Mouse (Mus musculus) heart, embryonic 11.5 days (tissue): ENCODE measurements around the gene Mark4. TPM values are rescaled to one million over a fixed set of nuclear protein-coding genes. Genes with fewer than 3 reads are reported as not detected.

ENCODE experiments used
- ATAC-seq: fragments of 200-750 bp; cut with Nextera tagmentation; replicated peaks from 2 replicates; pipeline ENCODE4 v1.8.0; 2017; ENCODE audit warnings: moderate library complexity; ENCODE audit not compliant: insufficient number of reproducible peaks, low FRiP score, low TSS enrichment
- H3K27ac ChIP-seq: fragments of 300-500 bp; sonication (generic); 2 replicates; pipeline ENCODE4 v1.5.1; 2014; ENCODE audit warnings: mild to moderate bottlenecking, low read depth, low read length
- H3K27me3 ChIP-seq: fragments of 300-500 bp; sonication (generic); 2 replicates; pipeline ENCODE4 v1.6.1; 2014; ENCODE audit warnings: mild to moderate bottlenecking, low read length, mixed read lengths; ENCODE audit not compliant: control insufficient read depth, insufficient read depth
- H3K36me3 ChIP-seq: fragments of 300-500 bp; sonication (generic); 2 replicates; pipeline ENCODE4 v1.6.1; 2014; ENCODE audit warnings: mild to moderate bottlenecking, low read length, moderate library complexity, mixed read lengths; ENCODE audit not compliant: control insufficient read depth, insufficient read depth
- H3K4me1 ChIP-seq: fragments of 300-500 bp; sonication (generic); 2 replicates; pipeline ENCODE4 v1.6.1; 2014; ENCODE audit warnings: low read length; ENCODE audit not compliant: control insufficient read depth, insufficient read depth
- H3K4me2 ChIP-seq: fragments of 300-500 bp; sonication (generic); 2 replicates; pipeline ENCODE4 v1.6.1; 2014; ENCODE audit warnings: mild to moderate bottlenecking, moderate library complexity
- H3K4me3 ChIP-seq: fragments of 300-500 bp; sonication (generic); 2 replicates; pipeline ENCODE4 v1.5.1; 2014; ENCODE audit warnings: low read depth, low read length
- H3K9ac ChIP-seq: fragments of 300-500 bp; sonication (generic); 2 replicates; pipeline ENCODE4 v1.6.1; 2014; ENCODE audit warnings: mild to moderate bottlenecking, low read depth, low read length, moderate library complexity
- H3K9me3 ChIP-seq: fragments of 300-500 bp; sonication (generic); replicated peaks from 2 replicates; pipeline ENCODE4 v1.6.1; 2016; ENCODE audit warnings: low read length; ENCODE audit not compliant: control insufficient read depth
- whole genome bisulfite sequencing: fragments of 180-500 bp; shearing (Covaris S2); extraction: QIAGEN DNeasy Blood & Tissue Kit; methylation state at CpG from one replicate; pipeline ENCODE4 v1.1.7; 2014; ENCODE audit not compliant: insufficient replicate concordance; 5-methylcytosine and 5-hydroxymethylcytosine counted together
- polyA plus RNA-seq: library from polyadenylated mRNA; unstranded; fragments of >200 nt; fragmentation: Nextera tagmentation; extraction: Ambion mirVana; gene quantifications from 2 replicates; pipeline ENCODE4 v1.2.1, GENCODE M21; 2014

The Mark4 gene
- polyA plus RNA-seq, 1 experiment from 2014 or later = 9.7 TPM

- Histone ChIP-seq H3K36me3 (no peaks in the 10 kb centered on the region), H3K4me1 (peaks cover 22% of the 10 kb centered on the region), H3K4me3 (no peak overlapping the region), H3K4me2 (peak overlapping the region; percentile 37), H3K9me3 (no peaks in the 10 kb centered on the region), H3K9ac (peak overlapping the region; percentile 49; the same call in 1 of the 2 replicates), H3K27ac (peak overlapping the region; percentile 80), H3K27me3 (peaks cover 5% of the 10 kb centered on the region; the same call in 1 of the 2 replicates)
- ATAC-seq = peak; percentile 51
- WGBS = 22% methylated on average over 6 of the region's 6 CpGs
Measured at GRCm38 (mm10) chr7:19409753-19410152, 48.9 kb downstream of the Mark4 start.

GRCm38 (mm10) chr7:19405417-19405816 is 53.2 kb downstream of the Mark4 start:
- Histone ChIP-seq H3K4me1 (peaks cover 14% of the 10 kb centered on the region), H3K4me2 (peak overlapping the region; percentile 55), H3K27me3 (peaks cover 33% of the 10 kb centered on the region), H3K36me3 (no peaks in the 10 kb centered on the region), H3K9ac (0 out of 2 replicates have a peak overlapping the region, but pooled peaks have one; percentile 39), H3K27ac (no peak overlapping the region), H3K4me3 (no peak overlapping the region), H3K9me3 (peaks cover 5% of the 10 kb centered on the region)
- 4% methylated on average over 19 of the region's 19 CpGs for WGBS
- no peak for ATAC-seq

GRCm38 (mm10) chr7:19404476-19404875 is 54.1 kb downstream of the Mark4 start, which contains the start of gene Ckm:
Ckm (plus strand) TSS chr7:19404776.
- Histone ChIP-seq H3K4me1 (peaks cover 8% of the 10 kb centered on the region), H3K27ac (no peak within 1 kb of the TSS), H3K4me3 (peak within 1 kb of the TSS; percentile 72), H3K9me3 (peaks cover 5% of the 10 kb centered on the region), H3K4me2 (peak within 1 kb of the TSS; percentile 99), H3K36me3 (no peaks in the 10 kb centered on the region), H3K27me3 (peaks cover 41% of the 10 kb centered on the region), H3K9ac (peak within 1 kb of the TSS; percentile 65)
- ATAC-seq = no peak
- 53% methylated on average over 7 of the region's 7 CpGs for WGBS

- 0 out of 2 replicates have a peak, but pooled peaks cover 8% of the 10 kb centered on the region for H3K4me1 ChIP-seq
- under 1% methylated on average over 62 of the region's 62 CpGs for WGBS
- H3K4me3 ChIP-seq = peak within 1 kb of the TSS; percentile 72
- H3K27ac ChIP-seq = no peak within 1 kb of the TSS
- ATAC-seq = peak; percentile 65; the same call in 1 of the 2 replicates
- peak within 1 kb of the TSS; percentile 65 for H3K9ac ChIP-seq
- H3K9me3 ChIP-seq = peaks cover 5% of the 10 kb centered on the region
- peaks cover 45% of the 10 kb centered on the region for H3K27me3 ChIP-seq
- peak within 1 kb of the TSS; percentile 99 for H3K4me2 ChIP-seq
- no peaks in the 10 kb centered on the region for H3K36me3 ChIP-seq
Measured at GRCm38 (mm10) chr7:19403731-19404296, 54.8 kb downstream of the Mark4 start, which contains the start of gene Klc3. Klc3 (minus strand) TSS chr7:19404104.

- Histone ChIP-seq H3K27me3 (peaks cover 45% of the 10 kb centered on the region), H3K4me1 (0 out of 2 replicates have a peak, but pooled peaks cover 8% of the 10 kb centered on the region), H3K9me3 (peaks cover 5% of the 10 kb centered on the region), H3K36me3 (no peaks in the 10 kb centered on the region), H3K9ac (0 out of 2 replicates have a peak overlapping the region, but pooled peaks have one; percentile 16), H3K4me3 (no peak overlapping the region), H3K4me2 (no peak overlapping the region), H3K27ac (no peak overlapping the region)
- 78% methylated on average over 9 of the region's 9 CpGs for WGBS
- no peak for ATAC-seq
Measured at GRCm38 (mm10) chr7:19402535-19403112, 56.0 kb downstream of the Mark4 start.

GRCm38 (mm10) chr7:19400946-19401345 is 57.7 kb downstream of the Mark4 start:
- Histone ChIP-seq H3K4me2 (no peak overlapping the region), H3K27me3 (peaks cover 45% of the 10 kb centered on the region), H3K9ac (no peak overlapping the region), H3K9me3 (peaks cover 5% of the 10 kb centered on the region), H3K4me3 (no peak overlapping the region), H3K27ac (no peak overlapping the region), H3K4me1 (0 out of 2 replicates have a peak, but pooled peaks cover 8% of the 10 kb centered on the region), H3K36me3 (no peaks in the 10 kb centered on the region; the same call in 1 of the 2 replicates)
- 70% methylated on average over 4 of the region's 4 CpGs for WGBS
- no peak for ATAC-seq

- 2% methylated on average over 26 of the region's 27 CpGs for WGBS
- Histone ChIP-seq H3K9ac (peak overlapping the region; percentile 66), H3K4me2 (peak overlapping the region; percentile 78), H3K36me3 (peaks cover 1% of the 10 kb centered on the region), H3K4me3 (peak overlapping the region; percentile 40), H3K27ac (no peak overlapping the region), H3K27me3 (peaks cover 42% of the 10 kb centered on the region), H3K9me3 (peaks cover 5% of the 10 kb centered on the region), H3K4me1 (0 out of 2 replicates have a peak, but pooled peaks cover 8% of the 10 kb centered on the region)
- peak; percentile 33; the same call in 1 of the 2 replicates for ATAC-seq
Measured at GRCm38 (mm10) chr7:19399496-19400280, 58.9 kb downstream of the Mark4 start.

- 0 out of 2 replicates have a peak, but pooled peaks cover 2% of the 10 kb centered on the region for H3K4me1 ChIP-seq
- H3K9ac ChIP-seq = no peak overlapping the region
- ATAC-seq = no peak
- H3K27me3 ChIP-seq = 0 out of 2 replicates have a peak, but pooled peaks cover 4% of the 10 kb centered on the region
- H3K4me2 ChIP-seq = no peak overlapping the region
- no peak overlapping the region for H3K4me3 ChIP-seq
- H3K36me3 ChIP-seq = peaks cover 37% of the 10 kb centered on the region
- 88% methylated on average over 8 of the region's 8 CpGs for WGBS
- no peak overlapping the region for H3K27ac ChIP-seq
- no peaks in the 10 kb centered on the region for H3K9me3 ChIP-seq
Measured at GRCm38 (mm10) chr7:19394484-19394883, 64.1 kb downstream of the Mark4 start.
